Mouse (Mus musculus) kidney, adult 2 months (tissue): Measurements from ENCODE around the gene Ch25h.

Experiments used
- CTCF ChIP-seq: fragments of 200-500 bp; conservative IDR thresholded peaks from 2 replicates; pipeline ENCODE4 v1.5.1; 2011; ENCODE audit warnings: low read depth, mild to moderate bottlenecking, control low read depth, low read length, moderate library complexity, mixed read lengths; ENCODE audit not compliant: insufficient read depth, insufficient read length
- POLR2A ChIP-seq: fragments of 200-500 bp; IDR thresholded peaks from one replicate; pipeline ENCODE4 v1.6.1; 2011; ENCODE audit warnings: low read depth, low read length, control low read depth

DNA sequence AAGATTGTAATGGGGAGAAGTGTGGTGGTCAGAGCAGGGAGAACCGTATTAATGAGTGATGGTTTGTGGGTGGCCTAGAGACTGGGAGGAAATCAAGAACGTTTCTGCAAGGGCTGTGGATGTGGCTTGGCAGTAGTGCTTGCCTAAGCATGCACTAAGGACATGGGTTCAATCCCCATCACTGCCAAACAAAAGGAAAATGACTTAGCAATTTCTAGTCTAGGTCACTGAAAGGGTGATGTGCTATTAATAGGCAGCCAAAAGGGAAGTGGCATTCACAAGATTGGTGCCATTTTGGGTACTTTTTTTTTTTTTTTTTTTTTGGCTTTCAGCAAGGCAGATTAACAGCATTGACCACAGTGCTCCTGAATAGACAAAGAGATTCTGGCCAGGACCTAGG lies 46.4 kb upstream of the Ch25h start:
- TF ChIP-seq POLR2A (no peak), CTCF (no peak)
